17 mouse cellular contexts compared by ENCODE assay signal in genomic region chr3:152872596-152872995, GRCm38 (mm10).
DNase-seq lines count a peak whose midpoint lies in the region; ATAC-seq lines count a peak whose summit lies in the region.
"Had no signal": no experiment of that assay in that cellular context is flagged by ENCODE, and none has a peak within 500 bp of the region (broad histone marks: within the 10 kb centered on the region; RNA-seq: fewer than 3 reads in every experiment).

No protein-coding gene starts in this region.

- no peak overlapping the region for H3K4me2 ChIP-seq in hindbrain, embryonic 11.5 days (replicated peaks; ENCODE audit: low read depth, low read length)
- H3K4me2 ChIP-seq in midbrain, embryonic 14.5 days (ENCODE audit: low read length): no peak overlapping the region
- H3K4me2 ChIP-seq: embryonic facial prominence, embryonic 13.5 days; intestine, embryonic 15.5 days had no signal

- H3K9me3 ChIP-seq in hindbrain, embryonic 11.5 days (ENCODE audit: control insufficient read depth, low read length): no peaks in the 10 kb centered on the region
- no peaks in the 10 kb centered on the region for H3K9me3 ChIP-seq in midbrain, embryonic 14.5 days (ENCODE audit: control insufficient read depth, low read length)
- H3K9me3 ChIP-seq: embryonic facial prominence, embryonic 13.5 days; intestine, embryonic 15.5 days had no signal

- DNase-seq in embryo, embryonic 11 days: peak; percentile 21
- no peak for DNase-seq in embryo, embryonic 10 days (ENCODE audit: low spot score)
- DNase-seq in 3134 (ENCODE audit: extremely low read depth, insufficient read length, low spot score): peak; percentile 57
- DNase-seq in hindbrain, embryonic 11.5 days (ENCODE audit: low spot score): no peak
- DNase-seq in midbrain, embryonic 14.5 days: peak; percentile 59
- no peak for DNase-seq in gastrocnemius, postnatal 4 days (ENCODE audit: low spot score in 2 of 2)
- DNase-seq in thymus, postnatal 25 days: no peak
- DNase-seq: adrenal gland, adult 8-10 months; cerebellum, postnatal 10 days; heart, postnatal 10 days; kidney, postnatal 10 days; lung, postnatal 14 days had no signal

- peak; percentile 59 for ATAC-seq in hindbrain, embryonic 11.5 days (ENCODE audit: low FRiP score)
- peak; percentile 29; the same call in 1 of the 2 replicates for ATAC-seq in midbrain, embryonic 14.5 days (ENCODE audit: low FRiP score, low TSS enrichment)
- ATAC-seq in cerebellum, adult (ENCODE audit: insufficient number of reproducible peaks, low FRiP score, low TSS enrichment): no peak
- ATAC-seq: intestine, embryonic 15.5 days had no signal

- H3K4me3 ChIP-seq in hindbrain, embryonic 11.5 days (ENCODE audit: low read depth, low read length): no peak overlapping the region
- H3K4me3 ChIP-seq in midbrain, embryonic 14.5 days (replicated peaks; ENCODE audit: low read depth, low read length): no peak overlapping the region
- H3K4me3 ChIP-seq: embryonic facial prominence, embryonic 13.5 days; intestine, embryonic 15.5 days had no signal

- H3K9ac ChIP-seq in hindbrain, embryonic 11.5 days (ENCODE audit: low read depth, low read length): no peak overlapping the region
- no peak overlapping the region; the same call in 1 of the 2 replicates for H3K9ac ChIP-seq in midbrain, embryonic 14.5 days (replicated peaks; ENCODE audit: low read length)
- H3K9ac ChIP-seq: embryonic facial prominence, embryonic 13.5 days; intestine, embryonic 15.5 days; liver, embryonic 14.5 days had no signal

- H3K4me1 ChIP-seq in hindbrain, embryonic 11.5 days (replicated peaks; ENCODE audit: control insufficient read depth, insufficient read depth, low read length): no peaks in the 10 kb centered on the region; the same call in 1 of the 2 replicates
- H3K4me1 ChIP-seq in midbrain, embryonic 14.5 days (ENCODE audit: control insufficient read depth, insufficient read depth, low read length): peaks cover 31% of the 10 kb centered on the region
- H3K4me1 ChIP-seq: embryonic facial prominence, embryonic 13.5 days; intestine, embryonic 15.5 days had no signal

- no peaks in the 10 kb centered on the region for H3K36me3 ChIP-seq in hindbrain, embryonic 11.5 days (ENCODE audit: control insufficient read depth, insufficient read depth, low read length)
- H3K36me3 ChIP-seq in midbrain, embryonic 14.5 days (ENCODE audit: control insufficient read depth, insufficient read depth, low read length): no peaks in the 10 kb centered on the region
- H3K36me3 ChIP-seq: embryonic facial prominence, embryonic 13.5 days; intestine, embryonic 15.5 days had no signal

- WGBS in hindbrain, embryonic 11.5 days: 61% methylated on average over 6 of the region's 6 CpGs
- 34% methylated on average over 6 of the region's 6 CpGs for WGBS in midbrain, embryonic 14.5 days

- H3K27ac ChIP-seq in hindbrain, embryonic 11.5 days (ENCODE audit: low read depth, low read length): no peak overlapping the region
- H3K27ac ChIP-seq in midbrain, embryonic 14.5 days (replicated peaks; ENCODE audit: low read depth, low read length): peak overlapping the region; percentile 79
- H3K27ac ChIP-seq: embryonic facial prominence, embryonic 13.5 days; intestine, embryonic 15.5 days; liver, embryonic 14.5 days; stomach, postnatal 0 days had no signal

- H3K27me3 ChIP-seq in hindbrain, embryonic 11.5 days (ENCODE audit: control insufficient read depth, insufficient read depth, low read length): no peaks in the 10 kb centered on the region
- no peaks in the 10 kb centered on the region for H3K27me3 ChIP-seq in midbrain, embryonic 14.5 days (ENCODE audit: control insufficient read depth, insufficient read depth, low read length)
- H3K27me3 ChIP-seq: embryonic facial prominence, embryonic 13.5 days; intestine, embryonic 15.5 days had no signal

Comparison
In these comparisons a context has a peak if more than half of its experiments do, and no peak if none do; other contexts are left out.
1. DNase-seq: peak in embryo, embryonic 11 days (single experiment), 3134 (single experiment) and midbrain, embryonic 14.5 days (single experiment); none in embryo, embryonic 10 days (single experiment), hindbrain, embryonic 11.5 days (single experiment), gastrocnemius, postnatal 4 days (0 of 2) and thymus, postnatal 25 days (single experiment).